Mouse (Mus musculus): ENCODE measurements around the gene Smarcd3.

Gene Smarcd3

GRCm38 (mm10) chr5:24597221-24597728 lies 26.9 kb downstream of the Smarcd3 start:
- peak; percentile 67 for DNase-seq (ENCODE audit: low read depth, low spot score)

GRCm38 (mm10) chr5:24596519-24597171 lies 27.6 kb downstream of the Smarcd3 start:
- no peak for DNase-seq (ENCODE audit: low read depth, low spot score)

- no peak for DNase-seq (ENCODE audit: low read depth, low spot score)
These were observed 28.3 kb downstream of the Smarcd3 start for GRCm38 (mm10) chr5:24595786-24596380.

- no peak for DNase-seq (ENCODE audit: low read depth, low spot score)
These were observed 28.9 kb downstream of the Smarcd3 start for GRCm38 (mm10) chr5:24595261-24595660.

- DNase-seq (ENCODE audit: low read depth, low spot score) = no peak
These were observed 29.9 kb downstream of the Smarcd3 start for GRCm38 (mm10) chr5:24594346-24594745.

- no peak for DNase-seq (ENCODE audit: low read depth, low spot score)
These were observed 30.3 kb downstream of the Smarcd3 start for GRCm38 (mm10) chr5:24593928-24594327.

- DNase-seq (ENCODE audit: low read depth, low spot score) = no peak
These were observed 31.0 kb downstream of the Smarcd3 start for GRCm38 (mm10) chr5:24593230-24593629.

GRCm38 (mm10) chr5:24592471-24593160 lies 31.6 kb downstream of the Smarcd3 start:
- DNase-seq (ENCODE audit: low read depth, low spot score) = no peak

- no peak for DNase-seq (ENCODE audit: low read depth, low spot score)
These were observed 32.3 kb downstream of the Smarcd3 start for GRCm38 (mm10) chr5:24591796-24592470.

GRCm38 (mm10) chr5:24591268-24591721 lies 32.9 kb downstream of the Smarcd3 start:
- no peak for DNase-seq (ENCODE audit: low read depth, low spot score)

- DNase-seq (ENCODE audit: low read depth, low spot score) = no peak
These were observed 34.4 kb downstream of the Smarcd3 start for GRCm38 (mm10) chr5:24589511-24590500.

GRCm38 (mm10) chr5:24587200-24587577 lies 37.0 kb downstream of the Smarcd3 start:
- DNase-seq (ENCODE audit: low read depth, low spot score) = no peak

GRCm38 (mm10) chr5:24586547-24587199 lies 37.5 kb downstream of the Smarcd3 start, which contains the start of gene Chpf2:
Chpf2 (plus strand) TSS chr5:24586741.
- DNase-seq (ENCODE audit: low read depth, low spot score) = peak; percentile 60

- no peak for DNase-seq (ENCODE audit: low read depth, low spot score)
These were observed 38.1 kb downstream of the Smarcd3 start for GRCm38 (mm10) chr5:24586106-24586505.

GRCm38 (mm10) chr5:24578109-24578963 lies 45.9 kb downstream of the Smarcd3 start:
- no peak for DNase-seq (ENCODE audit: low read depth, low spot score)

GRCm38 (mm10) chr5:24577183-24577929 lies 46.9 kb downstream of the Smarcd3 start, which contains the start of gene Abcf2:
Abcf2 (minus strand) TSS chr5:24577467.
- peak; percentile 100 for DNase-seq (ENCODE audit: low read depth, low spot score)

GRCm38 (mm10) chr5:24576801-24577182 lies 47.4 kb downstream of the Smarcd3 start:
- DNase-seq (ENCODE audit: low read depth, low spot score) = no peak

GRCm38 (mm10) chr5:24575948-24576347 lies 48.3 kb downstream of the Smarcd3 start:
- no peak for DNase-seq (ENCODE audit: low read depth, low spot score)
